Mouse (Mus musculus) lung, postnatal 25 days (tissue): ENCODE measurements around the gene Il22.
"Not testable (repeated sequence)": the region's sequence is repeated elsewhere in the genome, so short reads cannot be mapped to it uniquely, and the experiment has no call there.

Experiments used
- DNase-seq: peaks from one replicate; pipeline ENCODE4 v3.0.0; 2022; ENCODE audit warnings: low spot score

Gene Il22

GRCm38 (mm10) chr10:118204642-118205041 lies at the start of gene Il22:
Il22 (plus strand) TSS chr10:118204942.
- no peak for DNase-seq

DNA sequence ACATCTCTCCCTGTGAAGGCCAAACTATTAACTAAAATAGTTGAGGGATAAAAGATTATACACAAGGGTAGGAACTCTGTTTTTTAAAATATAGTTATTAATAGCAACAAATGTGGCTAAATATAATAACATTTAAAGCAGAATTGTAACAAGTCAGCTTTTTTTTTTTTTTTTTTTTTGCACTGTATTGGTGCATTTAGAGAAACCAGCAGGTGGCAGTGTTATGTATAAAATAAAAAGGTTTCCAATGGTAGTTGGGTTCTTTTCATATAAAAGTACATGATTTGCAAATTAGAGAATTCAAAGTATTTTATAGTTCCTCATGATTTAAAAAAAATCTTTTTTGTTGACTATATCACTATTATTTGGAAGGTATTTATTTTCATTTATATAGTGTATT lies 48.8 kb upstream of the Il22 start:
- no peak for DNase-seq

GRCm38 (mm10) chr10:118161131-118161530 lies 43.6 kb upstream of the Il22 start:
- no peak for DNase-seq

GRCm38 (mm10) chr10:118169212-118169611 lies 35.5 kb upstream of the Il22 start:
- DNase-seq, result no peak

- no peak for DNase-seq
These were observed 32.3 kb upstream of the Il22 start for GRCm38 (mm10) chr10:118172416-118172815.

- no peak for DNase-seq
These were observed 31.9 kb upstream of the Il22 start for GRCm38 (mm10) chr10:118172876-118173275.

GRCm38 (mm10) chr10:118175542-118175941 lies 29.2 kb upstream of the Il22 start:
- not testable (repeated sequence) for DNase-seq

DNA sequence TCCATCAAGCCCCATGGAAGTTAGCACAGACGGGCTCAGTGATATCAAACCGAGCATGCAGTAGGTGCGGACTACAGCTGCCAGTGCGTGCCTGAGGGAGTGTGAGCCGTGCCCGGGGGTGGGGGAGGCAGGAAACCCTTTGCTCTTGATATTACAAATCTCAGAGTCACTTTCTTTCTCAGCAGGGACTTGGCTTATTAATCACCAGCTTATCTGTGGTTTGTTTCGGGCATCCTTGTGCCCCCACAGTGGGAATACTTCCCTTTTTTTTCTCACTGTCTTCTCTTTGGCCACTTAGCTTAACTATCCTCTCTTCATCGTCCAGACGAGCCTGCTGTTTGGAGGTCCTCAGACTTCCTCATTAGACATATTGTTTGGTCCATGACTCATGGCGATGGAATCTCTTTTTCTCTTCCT lies 26.0 kb upstream of the Il22 start:
- no peak for DNase-seq

DNA sequence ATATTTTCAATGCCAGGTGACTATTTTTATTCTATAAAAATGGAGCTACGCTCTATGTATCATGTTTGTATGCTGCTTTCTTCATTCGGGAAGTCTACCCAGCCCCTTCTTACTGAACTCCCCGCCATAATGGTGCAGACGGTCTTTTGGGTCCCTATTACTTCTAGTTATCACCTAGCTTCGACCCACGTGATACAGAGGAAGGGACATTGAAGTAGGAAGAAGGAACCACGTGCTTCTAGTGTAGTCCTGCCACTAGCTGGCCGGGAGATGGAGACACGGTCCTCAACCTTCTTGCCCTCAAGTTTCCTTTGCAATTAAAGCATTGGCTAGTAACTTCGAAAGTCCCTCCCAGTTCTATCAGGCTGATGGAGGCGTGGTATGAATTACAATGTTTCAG lies 25.5 kb upstream of the Il22 start:
- no peak for DNase-seq

- not testable (repeated sequence) for DNase-seq
These were observed 9.6 kb upstream of the Il22 start for GRCm38 (mm10) chr10:118195150-118195549.

GRCm38 (mm10) chr10:118215719-118216393 lies 11.1 kb downstream of the Il22 start:
- not testable (repeated sequence) for DNase-seq

DNA sequence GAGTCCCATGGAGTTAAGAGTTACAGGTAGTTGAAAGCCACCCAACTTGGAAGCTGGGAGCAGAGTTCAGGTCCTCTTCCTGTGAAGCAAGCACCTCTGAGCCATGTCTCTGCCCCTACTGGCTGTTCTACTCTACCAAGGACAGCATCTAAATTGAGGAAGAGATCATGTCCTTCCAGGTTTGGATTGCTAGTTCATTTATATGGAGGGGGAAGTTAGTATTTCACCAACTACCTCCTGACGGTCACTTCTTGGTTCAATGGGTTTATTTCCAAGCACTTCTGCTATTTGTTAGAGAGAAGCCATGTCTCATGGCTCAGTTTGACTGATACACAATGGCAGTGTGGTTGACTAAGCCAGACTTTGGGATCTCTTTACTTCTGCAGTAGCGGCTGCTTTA lies 22.9 kb downstream of the Il22 start:
- DNase-seq, result not testable (repeated sequence)

GRCm38 (mm10) chr10:118232607-118233006 lies 27.9 kb downstream of the Il22 start:
- not testable (repeated sequence) for DNase-seq

DNA sequence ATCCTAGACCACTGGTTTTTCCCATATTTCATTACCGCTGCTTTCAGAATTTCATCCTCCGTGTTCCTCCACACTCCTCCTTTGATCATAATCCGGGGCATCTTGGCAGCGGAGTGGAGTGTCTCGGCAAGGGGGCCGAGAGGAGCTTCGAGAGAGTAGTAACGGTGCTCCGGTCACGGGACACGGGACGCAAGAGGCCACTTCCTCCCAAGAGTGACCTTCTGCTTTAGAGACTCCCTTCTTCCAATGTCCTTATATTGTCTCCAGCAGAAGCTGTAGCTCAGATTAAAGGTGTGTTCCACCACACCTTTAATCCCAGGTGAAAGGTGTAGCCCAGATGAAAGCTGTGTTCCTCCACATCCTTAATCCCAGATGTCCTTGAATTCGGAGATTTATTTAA lies 35.9 kb downstream of the Il22 start, which contains the start of gene Gm32717:
Gene Gm32717, minus strand, starts transcription at position 101 of the 400 bp plus-strand sequence.
- DNase-seq, result not testable (repeated sequence)

GRCm38 (mm10) chr10:118249006-118249595 lies 44.4 kb downstream of the Il22 start:
- DNase-seq, result not testable (repeated sequence)

DNA sequence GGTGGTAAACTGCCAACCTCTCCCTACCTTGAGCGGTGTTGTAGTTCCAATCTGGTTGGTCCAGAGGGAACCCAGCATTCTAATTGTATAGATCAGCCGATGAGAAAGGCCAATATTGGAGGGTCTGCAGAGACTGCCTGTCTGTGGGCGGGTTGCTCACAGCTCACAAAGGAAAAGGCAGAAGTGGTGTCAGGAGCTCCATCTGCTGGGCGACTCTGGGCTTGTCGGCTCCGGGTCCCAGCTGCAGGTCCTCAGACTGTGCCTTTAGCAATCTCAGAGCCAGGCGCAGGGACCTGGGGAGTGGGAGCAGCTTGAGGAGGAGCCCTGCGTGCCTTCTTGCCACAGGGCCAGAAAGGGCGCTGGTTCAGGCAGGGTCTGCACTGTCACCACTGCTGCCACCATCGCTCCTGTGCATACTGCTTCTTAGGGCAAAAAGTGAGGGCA lies 46.1 kb downstream of the Il22 start:
- DNase-seq, result no peak

DNA sequence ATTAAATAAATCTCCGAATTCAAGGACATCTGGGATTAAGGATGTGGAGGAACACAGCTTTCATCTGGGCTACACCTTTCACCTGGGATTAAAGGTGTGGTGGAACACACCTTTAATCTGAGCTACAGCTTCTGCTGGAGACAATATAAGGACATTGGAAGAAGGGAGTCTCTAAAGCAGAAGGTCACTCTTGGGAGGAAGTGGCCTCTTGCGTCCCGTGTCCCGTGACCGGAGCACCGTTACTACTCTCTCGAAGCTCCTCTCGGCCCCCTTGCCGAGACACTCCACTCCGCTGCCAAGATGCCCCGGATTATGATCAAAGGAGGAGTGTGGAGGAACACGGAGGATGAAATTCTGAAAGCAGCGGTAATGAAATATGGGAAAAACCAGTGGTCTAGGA lies 53.6 kb downstream of the Il22 start, which contains the start of gene Gm32802:
Gene Gm32802, plus strand, starts transcription at position 301 of the 400 bp plus-strand sequence.
- DNase-seq, result not testable (repeated sequence)
